8 mouse cellular contexts compared by ENCODE assay signal in genomic region chr6:128028116-128028940, GRCm38 (mm10).
DNase-seq lines count a peak whose midpoint lies in the region; ATAC-seq and TF ChIP-seq lines count a peak whose summit lies in the region.

No protein-coding gene starts in this region.

- 64% methylated on average over 10 of the region's 10 CpGs for WGBS in kidney, adult 2 months
- WGBS in embryonic facial prominence, embryonic 11.5 days, result 35% methylated on average over 10 of the region's 10 CpGs

- peak; percentile 31; the same call in 1 of the 2 replicates for TF ChIP-seq CTCF in kidney, adult 2 months (conservative IDR thresholded peaks at IDR 0.05; ENCODE audit: insufficient read depth, insufficient read length, low read depth, low read length)

- DNase-seq in kidney, adult 2 months, result peak; percentile 21
- no peak for DNase-seq in kidney, adult 11 months
- DNase-seq in CD8-positive naive resting alpha-beta T cell, adult 2 months (ENCODE audit: low read depth in 2 of 2, low spot score in 2 of 2), result peak; percentile 56 to 67
- DNase-seq in adrenal gland, adult 18-20 months (ENCODE audit: low spot score in 2 of 2), result peak; percentile 44 to 46
- DNase-seq in embryonic facial prominence, embryonic 11.5 days (ENCODE audit: low spot score), result peak; percentile 60
- DNase-seq in lung, postnatal 14 days, result peak; percentile 45
- DNase-seq in spleen, postnatal 14 days (ENCODE audit: low spot score in 2 of 2), result no peak

- no peak overlapping the region for H3K9ac ChIP-seq in embryonic facial prominence, embryonic 11.5 days (replicated peaks; ENCODE audit: low read length)

- TF ChIP-seq POLR2A in kidney, adult 2 months (IDR thresholded peaks at IDR 0.05; ENCODE audit: low read depth, low read length), result no peak

- no peaks in the 10 kb centered on the region for H3K9me3 ChIP-seq in embryonic facial prominence, embryonic 11.5 days (replicated peaks; ENCODE audit: control insufficient read depth, low read length)

- no peak overlapping the region for H3K27ac ChIP-seq in kidney, adult 2 months (ENCODE audit: insufficient read depth, low read depth, low read length)
- H3K27ac ChIP-seq in embryonic facial prominence, embryonic 11.5 days (replicated peaks; ENCODE audit: low read depth, low read length), result no peak overlapping the region

- no peaks in the 10 kb centered on the region for H3K27me3 ChIP-seq in kidney, adult 2 months (replicated peaks; ENCODE audit: control insufficient read depth, insufficient read depth, low read length)
- no peaks in the 10 kb centered on the region for H3K27me3 ChIP-seq in embryonic facial prominence, embryonic 11.5 days (ENCODE audit: control insufficient read depth, insufficient read depth, low read length)

- H3K4me2 ChIP-seq in embryonic facial prominence, embryonic 11.5 days (ENCODE audit: low read depth, low read length), result no peak overlapping the region

- no peak for ATAC-seq in embryonic facial prominence, embryonic 11.5 days (replicated peaks; ENCODE audit: insufficient number of reproducible peaks, low FRiP score, low TSS enrichment, low read depth)
- ATAC-seq in monocyte, adult 5-6 weeks (replicated peaks; ENCODE audit: insufficient number of reproducible peaks, low FRiP score, low TSS enrichment, poor library complexity, severe bottlenecking), result no peak

- no peaks in the 10 kb centered on the region for H3K36me3 ChIP-seq in kidney, adult 2 months (ENCODE audit: control insufficient read depth, insufficient read depth, low read length)
- H3K36me3 ChIP-seq in embryonic facial prominence, embryonic 11.5 days (replicated peaks; ENCODE audit: control insufficient read depth, insufficient read depth, low read depth, low read length), result no peaks in the 10 kb centered on the region

- peaks cover 13% of the 10 kb centered on the region; the same call in 1 of the 2 replicates for H3K4me1 ChIP-seq in kidney, adult 2 months (ENCODE audit: control insufficient read depth, insufficient read depth, low read length)
- H3K4me1 ChIP-seq in embryonic facial prominence, embryonic 11.5 days (ENCODE audit: control insufficient read depth, insufficient read depth, low read length), result peaks cover under 1% of the 10 kb centered on the region

- no peak overlapping the region for H3K4me3 ChIP-seq in kidney, adult 2 months (ENCODE audit: insufficient read depth, low read depth, low read length)
- H3K4me3 ChIP-seq in embryonic facial prominence, embryonic 11.5 days (ENCODE audit: low read depth, low read length), result no peak overlapping the region

Comparison
In these comparisons a context has a peak if more than half of its experiments do, and no peak if none do; other contexts are left out.
1. DNase-seq: peak in kidney, adult 2 months (single experiment), CD8-positive naive resting alpha-beta T cell, adult 2 months (2 of 2), adrenal gland, adult 18-20 months (2 of 2), embryonic facial prominence, embryonic 11.5 days (single experiment) and lung, postnatal 14 days (single experiment); none in kidney, adult 11 months (single experiment) and spleen, postnatal 14 days (0 of 2).